Mouse (Mus musculus): ENCODE data around the gene Nap1l4. TPM values are rescaled to one million over a fixed set of nuclear protein-coding genes. Genes with fewer than 3 reads are reported as not detected.

The Nap1l4 gene
- total RNA-seq, 1 experiment from 2014 or later = 124 TPM

DNA sequence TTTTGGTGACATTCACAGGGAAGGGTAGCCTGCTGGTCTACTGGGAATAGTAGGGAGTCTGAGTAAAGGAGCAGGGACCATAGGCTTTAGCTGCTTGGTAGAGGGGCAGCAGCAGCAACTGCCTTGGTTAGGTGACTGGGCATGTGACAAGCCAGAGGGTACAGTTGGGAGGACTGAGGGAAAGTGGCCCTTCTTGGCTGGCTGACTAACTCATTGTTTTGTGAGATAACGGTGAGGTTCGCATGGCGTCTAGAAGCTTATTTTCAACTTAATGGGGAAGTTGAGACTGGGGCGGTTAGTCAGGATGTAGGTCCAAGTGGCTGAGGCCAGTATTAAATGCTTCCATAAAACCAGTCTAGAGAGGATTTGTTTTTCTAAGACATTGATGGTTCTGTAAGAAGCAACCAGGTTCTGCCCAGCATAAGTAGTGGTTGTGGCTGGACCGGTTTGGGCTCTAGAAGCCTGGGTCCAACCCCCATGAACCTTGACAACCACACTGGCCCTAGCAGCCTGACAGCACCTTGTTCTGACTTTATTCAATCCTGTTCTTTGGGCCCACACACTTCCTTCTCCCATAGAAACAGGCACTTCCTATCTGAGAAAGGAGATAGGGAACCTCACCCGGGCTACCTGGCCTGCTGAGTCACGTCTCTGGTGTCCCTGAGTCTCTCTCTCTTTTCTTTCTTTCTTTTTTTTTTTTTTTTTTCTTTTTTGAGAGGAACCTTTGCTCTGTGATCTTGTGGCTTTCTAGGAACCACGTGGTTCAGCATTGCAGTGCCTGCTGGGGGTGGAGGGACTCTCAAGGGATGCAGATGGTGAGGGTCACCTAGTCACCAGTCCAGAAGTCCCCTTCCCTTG is 53.6 kb downstream of the Nap1l4 start:
- ATAC-seq (replicated peaks; ENCODE audit: insufficient number of reproducible peaks, low FRiP score, low TSS enrichment, poor library complexity, severe bottlenecking) = no peak

GRCm38 (mm10) chr7:143493616-143494126 is 55.2 kb downstream of the Nap1l4 start:
- no peak for ATAC-seq (replicated peaks; ENCODE audit: insufficient number of reproducible peaks, low FRiP score, low TSS enrichment, poor library complexity, severe bottlenecking)

DNA sequence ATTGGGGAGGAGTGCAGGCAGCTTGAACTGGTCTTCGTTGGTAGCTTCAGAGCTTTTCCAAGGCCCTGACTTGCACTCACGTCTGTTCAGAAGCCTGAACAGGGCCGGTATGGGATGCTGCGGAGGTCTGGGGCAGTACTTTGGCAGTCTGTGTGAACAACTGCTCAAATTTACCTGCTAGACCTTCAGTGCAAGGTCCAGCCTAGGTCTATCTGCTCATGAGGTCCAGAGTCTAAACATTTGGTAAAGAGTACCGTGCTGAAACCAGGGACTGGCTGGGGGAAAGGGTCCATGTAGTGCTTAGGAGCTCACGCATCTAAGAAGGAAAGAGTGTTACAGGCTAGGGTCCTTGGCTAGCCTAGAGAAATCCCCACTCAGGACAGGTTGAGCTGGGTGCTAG is 59.2 kb downstream of the Nap1l4 start:
- no peak for ATAC-seq (replicated peaks; ENCODE audit: insufficient number of reproducible peaks, low FRiP score, low TSS enrichment, poor library complexity, severe bottlenecking)

- ATAC-seq (replicated peaks; ENCODE audit: insufficient number of reproducible peaks, low FRiP score, low TSS enrichment, poor library complexity, severe bottlenecking) = no peak
These were observed 66.4 kb downstream of the Nap1l4 start for GRCm38 (mm10) chr7:143482541-143482940.

GRCm38 (mm10) chr7:143481806-143482387 is 67.0 kb downstream of the Nap1l4 start:
- ATAC-seq (replicated peaks; ENCODE audit: insufficient number of reproducible peaks, low FRiP score, low TSS enrichment, poor library complexity, severe bottlenecking) = no peak

DNA sequence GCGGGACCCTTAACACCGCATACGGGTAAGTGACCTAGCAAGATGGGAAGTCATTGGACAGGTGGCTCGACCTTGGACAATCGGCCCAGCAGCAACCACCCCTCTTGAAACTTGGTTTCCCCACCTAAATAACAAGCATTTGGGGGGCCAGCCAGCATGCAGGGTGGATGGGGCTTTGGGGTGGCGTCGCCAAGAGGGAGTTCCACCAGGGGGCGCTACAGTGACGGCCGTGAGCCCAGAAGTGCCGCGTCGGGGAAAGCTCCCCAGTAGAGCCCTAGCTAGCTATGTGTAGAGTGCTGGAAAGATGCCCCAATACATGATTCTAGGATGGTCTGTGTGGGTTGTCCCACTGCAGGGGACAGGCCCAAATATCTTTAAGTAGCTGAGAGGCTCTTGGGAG is 68.4 kb downstream of the Nap1l4 start:
- ATAC-seq (replicated peaks; ENCODE audit: insufficient number of reproducible peaks, low FRiP score, low TSS enrichment, poor library complexity, severe bottlenecking) = no peak

DNA sequence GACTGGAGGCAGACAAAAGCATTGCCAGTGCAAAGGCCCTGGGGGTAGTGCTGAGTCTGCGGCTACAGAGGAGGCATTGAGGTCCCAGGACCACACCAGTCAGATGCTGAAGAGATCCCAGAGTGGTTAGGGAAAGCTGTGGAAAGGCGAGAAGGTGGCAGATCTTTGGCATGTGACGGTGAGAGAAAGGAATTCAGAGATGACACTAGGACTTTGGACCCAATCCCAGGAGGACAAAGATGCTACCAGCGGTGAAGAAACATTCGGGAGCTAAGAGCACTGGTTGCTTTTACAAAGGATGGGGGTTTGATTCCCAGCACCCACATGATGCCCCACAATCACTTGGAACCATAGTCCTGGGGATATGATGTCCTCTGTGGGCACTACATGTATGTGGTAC is 71.1 kb downstream of the Nap1l4 start:
- no peak for ATAC-seq (replicated peaks; ENCODE audit: insufficient number of reproducible peaks, low FRiP score, low TSS enrichment, poor library complexity, severe bottlenecking)

GRCm38 (mm10) chr7:143476702-143477335 is 72.1 kb downstream of the Nap1l4 start:
- no peak for ATAC-seq (replicated peaks; ENCODE audit: insufficient number of reproducible peaks, low FRiP score, low TSS enrichment, poor library complexity, severe bottlenecking)

DNA sequence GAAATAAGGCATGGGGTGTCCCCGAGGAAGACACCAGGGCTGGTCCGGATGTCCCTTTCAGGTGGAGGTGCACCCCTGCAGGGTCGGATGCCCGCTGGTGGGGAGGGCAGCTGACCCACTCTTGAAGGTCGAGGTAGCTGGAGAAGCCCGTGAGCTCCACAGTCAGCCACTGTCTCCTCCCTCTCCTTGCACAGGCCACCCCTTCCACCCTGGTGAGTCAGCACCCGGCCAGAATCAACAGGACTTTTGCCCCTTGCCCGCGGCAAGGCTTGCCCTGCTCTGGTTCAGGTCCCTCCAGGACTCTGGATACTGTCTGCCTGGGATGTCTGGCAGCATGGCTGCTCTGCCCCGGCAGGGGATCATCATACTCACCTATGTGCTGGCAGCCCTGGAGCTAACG is 73.0 kb downstream of the Nap1l4 start:
- no peak for ATAC-seq (replicated peaks; ENCODE audit: insufficient number of reproducible peaks, low FRiP score, low TSS enrichment, poor library complexity, severe bottlenecking)

- ATAC-seq (replicated peaks; ENCODE audit: insufficient number of reproducible peaks, low FRiP score, low TSS enrichment, poor library complexity, severe bottlenecking) = no peak
These were observed 74.1 kb downstream of the Nap1l4 start for GRCm38 (mm10) chr7:143474811-143475210.

DNA sequence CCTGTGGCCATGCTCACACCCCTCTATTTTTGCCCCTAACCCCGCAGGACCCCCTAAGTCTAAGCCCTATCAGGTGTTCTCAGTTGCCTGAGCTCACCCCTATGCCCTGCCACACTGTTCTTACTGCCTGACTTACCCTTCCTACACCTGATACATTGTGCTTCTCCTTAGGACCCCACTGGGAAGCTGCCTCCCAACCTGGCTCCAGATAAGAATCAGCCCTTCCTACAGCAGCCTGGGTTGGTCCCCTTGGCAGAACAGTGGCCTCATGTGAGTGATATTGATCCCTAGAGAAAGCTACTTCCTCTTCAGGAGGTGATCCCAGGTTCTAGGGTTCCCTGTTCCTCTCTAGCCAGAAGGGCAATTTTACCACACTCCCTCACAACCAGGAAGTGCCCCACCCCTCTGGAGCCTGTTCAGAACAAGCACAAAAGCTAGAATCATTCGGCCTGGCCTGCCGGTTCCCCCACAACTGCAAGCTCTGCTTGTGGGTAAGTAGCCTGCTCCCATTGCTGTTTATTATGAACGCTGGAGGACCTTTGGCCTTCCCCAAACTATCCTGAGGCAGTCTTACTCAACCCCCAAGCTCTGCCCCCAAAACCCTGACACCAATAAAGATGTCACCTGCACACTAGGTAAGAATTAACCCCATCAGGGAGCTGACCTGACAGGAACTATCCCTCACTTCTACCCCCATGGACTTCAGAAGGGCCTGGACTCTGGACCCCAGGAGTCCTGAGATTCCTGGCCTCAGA is 75.4 kb downstream of the Nap1l4 start, which contains the start of gene Slc22a18:
Gene Slc22a18 (plus strand): TSS at position 390 of the 755 bp plus-strand sequence.
- ATAC-seq (replicated peaks; ENCODE audit: insufficient number of reproducible peaks, low FRiP score, low TSS enrichment, poor library complexity, severe bottlenecking) = peak; percentile 48

- ATAC-seq (replicated peaks; ENCODE audit: insufficient number of reproducible peaks, low FRiP score, low TSS enrichment, poor library complexity, severe bottlenecking) = 0 out of 2 replicates have a peak, but pooled peaks have one; percentile 41
These were observed 79.0 kb downstream of the Nap1l4 start for GRCm38 (mm10) chr7:143469946-143470345.

DNA sequence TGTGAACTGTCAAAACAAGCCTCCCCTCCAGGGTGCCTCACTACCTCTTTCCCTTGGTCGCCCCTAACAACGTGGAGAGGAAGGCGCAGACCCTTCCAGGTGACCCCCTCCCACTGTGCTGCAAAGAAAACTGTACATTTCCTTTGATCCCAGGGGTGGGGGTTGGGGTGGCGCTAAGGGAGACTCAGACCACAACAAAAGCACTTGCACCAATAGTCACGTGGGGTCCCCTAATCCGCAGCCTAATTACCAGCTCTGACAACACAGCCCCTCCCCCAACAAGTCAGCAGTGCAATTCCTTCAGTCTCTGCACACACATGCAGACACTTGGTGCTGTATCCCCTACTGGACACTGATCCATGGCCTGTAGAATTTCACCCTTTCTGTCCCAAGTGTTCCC is 81.2 kb downstream of the Nap1l4 start:
- no peak for ATAC-seq (replicated peaks; ENCODE audit: insufficient number of reproducible peaks, low FRiP score, low TSS enrichment, poor library complexity, severe bottlenecking)

- peak; percentile 53 for ATAC-seq (replicated peaks; ENCODE audit: insufficient number of reproducible peaks, low FRiP score, low TSS enrichment, poor library complexity, severe bottlenecking)
These were observed 82.7 kb downstream of the Nap1l4 start for GRCm38 (mm10) chr7:143466099-143466677.

- no peak for ATAC-seq (replicated peaks; ENCODE audit: insufficient number of reproducible peaks, low FRiP score, low TSS enrichment, poor library complexity, severe bottlenecking)
These were observed 83.9 kb downstream of the Nap1l4 start for GRCm38 (mm10) chr7:143464811-143465560.

- ATAC-seq (replicated peaks; ENCODE audit: insufficient number of reproducible peaks, low FRiP score, low TSS enrichment, poor library complexity, severe bottlenecking) = 0 out of 2 replicates have a peak, but pooled peaks have one; percentile 28
These were observed 85.0 kb downstream of the Nap1l4 start for GRCm38 (mm10) chr7:143463865-143464415.

All from monocyte, adult 5-6 weeks (primary cell).